Mouse (Mus musculus): ENCODE measurements around the gene Mical3. TPM values are rescaled to one million over a fixed set of nuclear protein-coding genes. Genes with fewer than 3 reads are reported as not detected.

Mical3 gene
- total RNA-seq, 1 experiment: 30.0 TPM

DNA sequence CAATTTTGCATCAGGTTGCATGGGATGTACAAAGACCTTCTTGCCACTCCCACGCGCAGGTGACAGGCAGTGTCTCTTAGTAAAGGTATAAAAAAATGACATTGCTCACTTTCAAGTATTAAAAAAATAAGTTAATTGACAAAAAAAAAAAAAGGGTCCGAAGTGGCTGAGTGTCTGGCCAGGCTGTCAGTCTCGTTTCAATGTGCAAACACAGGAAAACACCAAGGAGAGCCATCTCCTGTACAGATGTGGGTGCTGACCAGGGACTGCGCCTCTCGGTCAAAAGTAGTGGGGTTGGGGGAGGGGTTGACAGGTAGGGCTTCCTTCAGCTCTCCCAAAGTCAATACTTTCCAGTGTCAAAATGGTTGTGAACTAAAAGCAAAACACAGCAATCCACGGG, 197.1 kb downstream of the Mical3 start:
- Histone ChIP-seq H3K36me3 (ENCODE audit: control insufficient read depth, insufficient read depth, low read length, poor library complexity, severe bottlenecking) (peaks cover 3% of the 10 kb centered on the region; the same call in 1 of the 2 replicates), H3K9ac (ENCODE audit: insufficient read depth, low read depth, low read length, poor library complexity, severe bottlenecking) (no peak overlapping the region), H3K9me3 (ENCODE audit: control insufficient read depth, insufficient read depth, low read depth, low read length) (no peaks in the 10 kb centered on the region), H3K27ac (ENCODE audit: insufficient read depth, low read depth, low read length, poor library complexity, severe bottlenecking) (no peak overlapping the region), H3K4me1 (ENCODE audit: control insufficient read depth in 2 of 2, insufficient read depth in 2 of 2, low read length in 2 of 2, poor library complexity in 1 of 2) (peaks cover 0 to 7% of the 10 kb centered on the region in 2 experiments; a peak in 2 of 4 replicates), H3K4me3 (ENCODE audit: insufficient read depth in 1 of 2, low read depth in 1 of 2, low read length in 2 of 2, poor library complexity in 1 of 2, severe bottlenecking in 1 of 2) (no peak overlapping the region)
- no peak for DNase-seq (ENCODE audit: low read depth, low spot score)
- TF ChIP-seq ZC3H11A (IDR thresholded peaks at IDR 0.05; ENCODE audit: borderline replicate concordance, low read depth, low read length) (no peak), HCFC1 (IDR thresholded peaks at IDR 0.05; ENCODE audit: borderline replicate concordance, insufficient read depth, low read length) (no peak), CHD2 (IDR thresholded peaks at IDR 0.05; ENCODE audit: low read depth, low read length) (no peak), MAFK (IDR thresholded peaks at IDR 0.05; ENCODE audit: insufficient read depth, low read depth, low read length) (no peak), ZNF384 (IDR thresholded peaks at IDR 0.05; ENCODE audit: low read depth, low read length) (no peak)
- in situ Hi-C loops (cut with MboI; ENCODE audit: low sequenced_read_pairs in 2 of 2, unreplicated experiment in 2 of 2): no loop called here

DNA sequence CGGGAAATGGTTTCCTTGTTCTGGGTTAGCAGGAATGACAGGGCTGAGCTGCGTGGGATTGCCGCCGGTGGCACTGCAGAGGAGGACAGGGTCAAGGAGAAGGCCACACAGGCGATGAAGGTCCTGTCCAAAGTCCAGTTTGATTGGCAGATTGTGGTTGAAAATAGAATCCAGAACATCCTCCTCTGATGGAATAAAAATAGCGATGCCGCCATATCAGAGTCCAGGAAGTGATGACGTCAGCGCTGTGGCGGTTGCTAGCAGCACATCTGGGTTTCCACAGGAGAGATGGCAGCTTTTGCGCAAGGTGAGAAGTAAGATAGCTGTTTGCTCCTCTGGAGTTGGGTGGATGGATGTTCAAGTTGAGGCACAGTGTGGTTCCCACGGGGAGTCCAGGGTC, 198.2 kb downstream of the Mical3 start:
- in situ Hi-C loops (cut with MboI; ENCODE audit: low sequenced_read_pairs in 2 of 2, unreplicated experiment in 2 of 2): no loop called here
- TF ChIP-seq MAFK (IDR thresholded peaks at IDR 0.05; ENCODE audit: insufficient read depth, low read depth, low read length) (0 out of 2 replicates have a peak, but pooled peaks have one; percentile 6), HCFC1 (IDR thresholded peaks at IDR 0.05; ENCODE audit: borderline replicate concordance, insufficient read depth, low read length) (no peak)

DNA sequence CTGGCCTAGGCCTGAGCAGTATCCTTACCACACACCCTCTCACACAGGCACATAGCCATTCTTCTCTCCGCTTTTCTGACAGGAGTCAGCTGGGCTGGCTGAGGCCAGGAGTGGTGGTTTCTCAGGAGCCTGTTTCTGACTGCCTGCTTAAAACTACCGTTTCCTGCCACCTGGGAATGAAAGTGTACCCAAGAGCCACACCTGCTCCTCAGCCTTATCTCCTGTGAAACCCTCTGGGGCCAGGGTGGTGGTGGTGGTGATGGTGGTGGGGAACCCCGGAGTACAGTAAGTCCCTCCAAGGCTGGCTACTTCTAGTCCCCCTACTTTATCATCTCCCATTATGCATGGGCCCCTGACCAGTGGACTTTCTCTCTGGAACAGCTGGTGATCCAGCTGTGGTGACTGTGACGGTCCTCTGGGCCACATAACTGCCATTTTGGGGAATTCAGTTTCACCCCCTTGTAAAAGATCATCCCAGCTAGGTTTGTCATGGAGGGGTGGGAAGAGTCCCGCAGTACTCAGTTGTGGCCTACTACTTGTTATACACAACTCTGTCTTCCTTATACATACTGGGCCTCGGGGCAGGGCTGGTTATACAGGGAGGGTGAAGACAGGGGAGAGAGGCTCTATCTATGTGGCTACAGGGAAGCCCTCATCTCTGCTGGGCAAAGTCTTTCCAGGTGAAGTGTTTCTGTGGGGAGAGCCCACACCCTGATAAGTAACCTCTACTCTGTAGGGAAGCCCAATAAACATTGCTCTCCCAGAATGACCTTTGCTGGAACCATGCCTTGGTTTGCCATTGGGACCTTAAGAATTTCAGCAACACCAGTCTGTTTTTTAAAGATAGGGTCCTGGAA, 200.1 kb downstream of the Mical3 start:
- no peak for TF ChIP-seq CHD2 (IDR thresholded peaks at IDR 0.05; ENCODE audit: low read depth, low read length)
- no peak for TF ChIP-seq MAFK (IDR thresholded peaks at IDR 0.05; ENCODE audit: insufficient read depth, low read depth, low read length)
- no peak for TF ChIP-seq ZC3H11A (IDR thresholded peaks at IDR 0.05; ENCODE audit: borderline replicate concordance, low read depth, low read length)
- no peak for TF ChIP-seq HCFC1 (IDR thresholded peaks at IDR 0.05; ENCODE audit: borderline replicate concordance, insufficient read depth, low read length)
- no peak for TF ChIP-seq ZNF384 (IDR thresholded peaks at IDR 0.05; ENCODE audit: low read depth, low read length)

More for the DNA sequence above, 198.2 kb downstream of the Mical3 start:
- no peaks in the 10 kb centered on the region for H3K4me1 ChIP-seq (ENCODE audit: control insufficient read depth in 2 of 2, insufficient read depth in 2 of 2, low read length in 2 of 2, poor library complexity in 1 of 2)
- no peak overlapping the region for H3K9ac ChIP-seq (ENCODE audit: insufficient read depth, low read depth, low read length, poor library complexity, severe bottlenecking)
- H3K4me3 ChIP-seq (ENCODE audit: insufficient read depth in 1 of 2, low read depth in 1 of 2, low read length in 2 of 2, poor library complexity in 1 of 2, severe bottlenecking in 1 of 2): no peak overlapping the region
- H3K27ac ChIP-seq (ENCODE audit: insufficient read depth, low read depth, low read length, poor library complexity, severe bottlenecking): no peak overlapping the region
- no peaks in the 10 kb centered on the region for H3K9me3 ChIP-seq (ENCODE audit: control insufficient read depth, insufficient read depth, low read depth, low read length)
- peaks cover 3% of the 10 kb centered on the region; the same call in 1 of the 2 replicates for H3K36me3 ChIP-seq (ENCODE audit: control insufficient read depth, insufficient read depth, low read length, poor library complexity, severe bottlenecking)
- no peak for DNase-seq (ENCODE audit: low read depth, low spot score)

DNA sequence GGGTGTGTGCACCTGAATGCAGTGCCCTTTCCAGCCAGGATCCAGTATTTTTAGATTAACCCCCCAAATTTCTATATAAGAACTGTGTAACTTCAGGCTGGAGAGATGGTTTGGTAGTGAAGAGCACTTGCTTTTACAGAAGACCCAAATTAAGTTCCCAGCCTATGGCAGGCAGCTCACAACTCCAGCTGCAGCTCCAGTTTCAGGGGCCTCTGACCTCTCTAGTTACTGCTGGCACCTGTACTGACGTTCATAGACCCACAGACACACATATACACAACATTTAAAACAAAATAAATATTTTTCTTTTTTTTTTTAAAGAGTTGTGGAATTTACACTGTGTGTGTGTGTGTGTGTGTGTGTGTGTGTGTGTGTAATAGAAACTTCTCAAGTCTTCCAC, 201.4 kb downstream of the Mical3 start:
- TF ChIP-seq CHD2 (IDR thresholded peaks at IDR 0.05; ENCODE audit: low read depth, low read length) (no peak), ZNF384 (IDR thresholded peaks at IDR 0.05; ENCODE audit: low read depth, low read length) (no peak), MAFK (IDR thresholded peaks at IDR 0.05; ENCODE audit: insufficient read depth, low read depth, low read length) (no peak), HCFC1 (IDR thresholded peaks at IDR 0.05; ENCODE audit: borderline replicate concordance, insufficient read depth, low read length) (no peak), ZC3H11A (IDR thresholded peaks at IDR 0.05; ENCODE audit: borderline replicate concordance, low read depth, low read length) (no peak)
- no peak for DNase-seq (ENCODE audit: low read depth, low spot score)
- no peak overlapping the region for H3K4me3 ChIP-seq (ENCODE audit: insufficient read depth in 1 of 2, low read depth in 1 of 2, low read length in 2 of 2, poor library complexity in 1 of 2, severe bottlenecking in 1 of 2)
- H3K27ac ChIP-seq (ENCODE audit: insufficient read depth, low read depth, low read length, poor library complexity, severe bottlenecking): no peak overlapping the region
- H3K9ac ChIP-seq (ENCODE audit: insufficient read depth, low read depth, low read length, poor library complexity, severe bottlenecking): no peak overlapping the region
- peaks cover 3% of the 10 kb centered on the region; the same call in 1 of the 2 replicates for H3K36me3 ChIP-seq (ENCODE audit: control insufficient read depth, insufficient read depth, low read length, poor library complexity, severe bottlenecking)
- no peaks in the 10 kb centered on the region for H3K4me1 ChIP-seq (ENCODE audit: control insufficient read depth in 2 of 2, insufficient read depth in 2 of 2, low read length in 2 of 2, poor library complexity in 1 of 2)
- in situ Hi-C loops (cut with MboI; ENCODE audit: low sequenced_read_pairs in 2 of 2, unreplicated experiment in 2 of 2): no loop called here
- H3K9me3 ChIP-seq (ENCODE audit: control insufficient read depth, insufficient read depth, low read depth, low read length): no peaks in the 10 kb centered on the region

More for the DNA sequence above, 200.1 kb downstream of the Mical3 start:
- no peaks in the 10 kb centered on the region for H3K4me1 ChIP-seq (ENCODE audit: control insufficient read depth in 2 of 2, insufficient read depth in 2 of 2, low read length in 2 of 2, poor library complexity in 1 of 2)
- H3K9ac ChIP-seq (ENCODE audit: insufficient read depth, low read depth, low read length, poor library complexity, severe bottlenecking): no peak overlapping the region
- H3K9me3 ChIP-seq (ENCODE audit: control insufficient read depth, insufficient read depth, low read depth, low read length): no peaks in the 10 kb centered on the region
- in situ Hi-C loops (cut with MboI; ENCODE audit: low sequenced_read_pairs in 2 of 2, unreplicated experiment in 2 of 2): no loop called here
- peaks cover 3% of the 10 kb centered on the region; the same call in 1 of the 2 replicates for H3K36me3 ChIP-seq (ENCODE audit: control insufficient read depth, insufficient read depth, low read length, poor library complexity, severe bottlenecking)
- no peak overlapping the region for H3K4me3 ChIP-seq (ENCODE audit: insufficient read depth in 1 of 2, low read depth in 1 of 2, low read length in 2 of 2, poor library complexity in 1 of 2, severe bottlenecking in 1 of 2)
- DNase-seq (ENCODE audit: low read depth, low spot score): no peak
- no peak overlapping the region for H3K27ac ChIP-seq (ENCODE audit: insufficient read depth, low read depth, low read length, poor library complexity, severe bottlenecking)

Data from ES-E14 (cell line).